Mouse (Mus musculus): ENCODE measurements around the gene Gm11564. TPM values are rescaled to one million over a fixed set of nuclear protein-coding genes. Genes with fewer than 3 reads are reported as not detected.

The Gm11564 gene
- total and polyA plus RNA-seq, 3 experiments, result not detected

GRCm38 (mm10) chr11:99857617-99858016 is 42.2 kb upstream of the Gm11564 start, which contains the start of gene Gm11568:
Gm11568 (plus strand) TSS chr11:99857917.
- TF ChIP-seq MAZ (IDR thresholded peaks at IDR 0.05; ENCODE audit: low read depth, low read length), result no peak
- TF ChIP-seq MAX (IDR thresholded peaks at IDR 0.05; ENCODE audit: low read length), result no peak
- TF ChIP-seq EP300 (IDR thresholded peaks at IDR 0.05; ENCODE audit: low read length), result no peak
- TF ChIP-seq RCOR1 (conservative IDR thresholded peaks at IDR 0.05; ENCODE audit: low read depth, low read length), result no peak
- TF ChIP-seq BHLHE40 (IDR thresholded peaks at IDR 0.05; ENCODE audit: low read depth, low read length), result no peak
- no peak for TF ChIP-seq USF2 (conservative IDR thresholded peaks at IDR 0.05; ENCODE audit: low read depth, low read length)
- TF ChIP-seq POLR2AphosphoS2 (IDR thresholded peaks at IDR 0.05; ENCODE audit: low read depth, low read length), result no peak
- TF ChIP-seq HCFC1 (IDR thresholded peaks at IDR 0.05; ENCODE audit: low read depth, low read length), result no peak
- TF ChIP-seq SIN3A (IDR thresholded peaks at IDR 0.05; ENCODE audit: low read length), result no peak
- TF ChIP-seq PAX5 (IDR thresholded peaks at IDR 0.05; ENCODE audit: low read length), result no peak
- no peak for TF ChIP-seq RAD21 (IDR thresholded peaks at IDR 0.05; ENCODE audit: low read depth, low read length)
- TF ChIP-seq ZKSCAN1 (IDR thresholded peaks at IDR 0.05; ENCODE audit: borderline replicate concordance, low read depth, low read length), result no peak
- H3K4me1 ChIP-seq (ENCODE audit: control insufficient read depth in 1 of 2, insufficient read depth in 2 of 2), result no peaks in the 10 kb centered on the region
- no peak within 1 kb of the TSS for H3K9ac ChIP-seq (ENCODE audit: insufficient read depth, low read depth)

GRCm38 (mm10) chr11:99854121-99854520 is 38.7 kb upstream of the Gm11564 start:
- Histone ChIP-seq H3K36me3 (replicated peaks in 1 of 2; ENCODE audit: control insufficient read depth in 1 of 2, insufficient read depth in 1 of 2, low read length in 1 of 2) (no peaks in the 10 kb centered on the region), H3K4me2 (ENCODE audit: insufficient read depth, low read depth, poor library complexity, severe bottlenecking) (no peak overlapping the region), H3K9me3 (replicated peaks; ENCODE audit: low read length) (no peaks in the 10 kb centered on the region), H3K27ac (ENCODE audit: insufficient read depth, low read depth) (no peak overlapping the region), H3K4me1 (ENCODE audit: control insufficient read depth in 1 of 2, insufficient read depth in 2 of 2) (no peaks in the 10 kb centered on the region), H3K9ac (ENCODE audit: insufficient read depth, low read depth) (no peak overlapping the region), H3K27me3 (replicated peaks) (peaks cover 59% of the 10 kb centered on the region), H3K79me2 (replicated peaks; ENCODE audit: control insufficient read depth, extremely low read depth, insufficient read depth, poor library complexity, severe bottlenecking) (no peaks in the 10 kb centered on the region), H3K4me3 (replicated peaks in 1 of 3; ENCODE audit: low read depth in 2 of 3, low read length in 2 of 3, poor library complexity in 1 of 3) (no peak overlapping the region)
- TF ChIP-seq POLR2A (IDR thresholded peaks at IDR 0.05; ENCODE audit: low read depth, low read length) (no peak), JUND (conservative IDR thresholded peaks at IDR 0.05; ENCODE audit: low read depth, low read length) (no peak), CTCF (conservative IDR thresholded peaks at IDR 0.05 in 1 of 2, IDR thresholded peaks at IDR 0.05 in 1 of 2; ENCODE audit: low read depth in 2 of 2, low read length in 2 of 2) (peak in 1 of 2 experiments; percentile 53; a peak in 2 of 4 replicates), ZC3H11A (IDR thresholded peaks at IDR 0.05; ENCODE audit: low read depth, low read length) (no peak), ETS1 (conservative IDR thresholded peaks at IDR 0.05; ENCODE audit: low read depth, low read length) (no peak), GABPA (IDR thresholded peaks at IDR 0.05; ENCODE audit: insufficient replicate concordance, low read depth, low read length) (no peak), MAX (IDR thresholded peaks at IDR 0.05; ENCODE audit: low read length) (no peak), SMC3 (IDR thresholded peaks at IDR 0.05; ENCODE audit: low read depth, low read length) (peak; percentile 50), RAD21 (IDR thresholded peaks at IDR 0.05; ENCODE audit: low read depth, low read length) (peak; percentile 31), MAFK (IDR thresholded peaks at IDR 0.05; ENCODE audit: insufficient replicate concordance, low read length) (0 out of 2 replicates have a peak, but pooled peaks have one; percentile 45), KAT2A (IDR thresholded peaks at IDR 0.05; ENCODE audit: insufficient replicate concordance, low read length) (no peak), JUN (IDR thresholded peaks at IDR 0.05; ENCODE audit: insufficient read depth, low read depth, low read length) (no peak)
- dilution Hi-C loops (cut with MboI; ENCODE audit: extremely low pct_ligation_motif_present, extremely low pct_unique_long_range_greater_than_20kb, low sequenced_read_pairs) (no loop called here), in situ Hi-C loops (cut with MboI; ENCODE audit: low pct_ligation_motif_present, low pct_unique_long_range_greater_than_20kb, low sequenced_read_pairs) (no loop called here)
- no peak for DNase-seq (ENCODE audit: extremely low read depth)

More at GRCm38 (mm10) chr11:99857617-99858016, 42.2 kb upstream of the Gm11564 start, which contains the start of gene Gm11568:
- Histone ChIP-seq H3K27me3 (replicated peaks) (peaks cover 63% of the 10 kb centered on the region), H3K27ac (ENCODE audit: insufficient read depth, low read depth) (no peak within 1 kb of the TSS), H3K4me2 (ENCODE audit: insufficient read depth, low read depth, poor library complexity, severe bottlenecking) (no peak within 1 kb of the TSS), H3K9me3 (replicated peaks; ENCODE audit: low read length) (no peaks in the 10 kb centered on the region), H3K36me3 (replicated peaks in 1 of 2; ENCODE audit: control insufficient read depth in 1 of 2, insufficient read depth in 1 of 2, low read length in 1 of 2) (no peaks in the 10 kb centered on the region), H3K4me3 (replicated peaks in 1 of 3; ENCODE audit: low read depth in 2 of 3, low read length in 2 of 3, poor library complexity in 1 of 3) (no peak within 1 kb of the TSS), H3K79me2 (replicated peaks; ENCODE audit: control insufficient read depth, extremely low read depth, insufficient read depth, poor library complexity, severe bottlenecking) (no peaks in the 10 kb centered on the region)
- DNase-seq (ENCODE audit: extremely low read depth), result no peak
- in situ Hi-C loops (cut with MboI; ENCODE audit: low pct_ligation_motif_present, low pct_unique_long_range_greater_than_20kb, low sequenced_read_pairs) (no loop called here), dilution Hi-C loops (cut with MboI; ENCODE audit: extremely low pct_ligation_motif_present, extremely low pct_unique_long_range_greater_than_20kb, low sequenced_read_pairs) (no loop called here)
